Mouse (Mus musculus) MN1 (cell line): Measurements from ENCODE around the gene Tomm34.

ENCODE experiments used
- DNase-seq: peaks from one replicate; pipeline ENCODE4 v3.0.0-alpha.2; 2016; ENCODE audit warnings: low spot score

Tomm34 gene

GRCm38 (mm10) chr2:164010944-164011343 is 60.0 kb downstream of the Tomm34 start:
- DNase-seq = no peak

GRCm38 (mm10) chr2:164010496-164010895 is 60.5 kb downstream of the Tomm34 start:
- no peak for DNase-seq

GRCm38 (mm10) chr2:164009227-164009626 is 61.7 kb downstream of the Tomm34 start:
- no peak for DNase-seq

- DNase-seq = no peak
Observed at GRCm38 (mm10) chr2:164007987-164008545, 62.9 kb downstream of the Tomm34 start.

DNA sequence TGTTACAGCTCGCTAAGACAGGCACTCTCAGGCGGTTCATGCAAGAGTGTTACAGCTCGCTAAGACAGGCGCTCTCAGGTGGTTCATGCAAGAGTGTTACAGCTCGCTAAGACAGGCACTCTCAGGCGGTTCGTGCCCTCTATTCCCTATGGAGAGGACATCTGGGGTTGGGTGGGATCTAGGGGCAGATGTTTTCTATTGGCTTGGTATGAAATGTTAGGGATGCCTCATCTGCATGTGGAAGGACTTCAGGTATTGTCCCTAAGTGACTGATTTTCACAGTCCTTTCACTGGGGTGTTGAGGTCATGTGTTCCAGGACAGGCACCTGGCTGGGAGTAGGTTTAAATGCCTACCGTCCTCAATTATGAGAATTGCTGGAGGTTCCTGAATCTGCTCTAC is 63.4 kb downstream of the Tomm34 start:
- no peak for DNase-seq

DNA sequence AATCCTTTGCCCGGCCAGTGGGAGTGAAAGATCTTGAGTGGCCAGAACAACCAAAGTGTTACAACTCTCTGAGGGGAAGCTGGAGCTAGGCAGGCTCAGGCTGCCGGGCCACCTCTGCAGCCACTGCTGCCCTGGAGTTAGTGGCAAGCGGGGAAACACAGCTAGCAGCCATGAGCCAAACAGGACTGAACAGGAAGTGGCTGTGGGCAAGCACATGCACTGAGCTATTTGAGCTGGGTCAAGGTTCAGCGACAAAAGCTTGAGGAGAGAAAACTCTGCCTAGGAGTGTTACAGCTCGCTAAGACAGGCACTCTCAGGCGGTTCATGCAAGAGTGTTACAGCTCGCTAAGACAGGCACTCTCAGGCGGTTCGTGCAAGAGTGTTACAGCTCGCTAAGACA is 64.0 kb downstream of the Tomm34 start:
- no peak for DNase-seq

DNA sequence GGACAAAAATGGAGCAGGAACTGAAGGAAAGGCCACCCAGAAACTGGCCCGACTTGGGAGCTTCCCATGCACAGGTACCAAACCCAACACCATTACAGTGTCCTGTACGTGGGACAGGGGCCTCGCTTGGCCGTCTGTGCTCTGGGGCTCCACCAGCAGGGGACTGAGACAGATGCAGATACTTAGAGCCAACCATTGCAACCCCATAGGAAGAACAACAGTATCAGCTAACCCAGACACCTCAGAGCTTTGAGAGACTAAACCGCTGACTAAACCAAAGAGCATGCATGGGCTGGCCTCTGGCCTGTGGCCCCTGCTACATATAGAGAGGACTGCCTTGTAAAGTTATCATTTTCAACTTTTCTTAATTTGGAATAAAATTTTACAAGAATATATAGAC is 66.5 kb downstream of the Tomm34 start:
- DNase-seq = no peak
